Mouse (Mus musculus): ENCODE results near the gene Gucy2c.
A peak's percentile ranks its signal among the peaks of the same experiment; 100 is the strongest.

The Gucy2c gene

GRCm38 (mm10) chr6:136781377-136781986, at the start of gene Gucy2c:
Gene Gucy2c, minus strand, starts transcription at chr6:136781765.
- DNase-seq = no peak

GRCm38 (mm10) chr6:136828681-136829080, 47.1 kb upstream of the Gucy2c start:
- no peak for DNase-seq

DNA sequence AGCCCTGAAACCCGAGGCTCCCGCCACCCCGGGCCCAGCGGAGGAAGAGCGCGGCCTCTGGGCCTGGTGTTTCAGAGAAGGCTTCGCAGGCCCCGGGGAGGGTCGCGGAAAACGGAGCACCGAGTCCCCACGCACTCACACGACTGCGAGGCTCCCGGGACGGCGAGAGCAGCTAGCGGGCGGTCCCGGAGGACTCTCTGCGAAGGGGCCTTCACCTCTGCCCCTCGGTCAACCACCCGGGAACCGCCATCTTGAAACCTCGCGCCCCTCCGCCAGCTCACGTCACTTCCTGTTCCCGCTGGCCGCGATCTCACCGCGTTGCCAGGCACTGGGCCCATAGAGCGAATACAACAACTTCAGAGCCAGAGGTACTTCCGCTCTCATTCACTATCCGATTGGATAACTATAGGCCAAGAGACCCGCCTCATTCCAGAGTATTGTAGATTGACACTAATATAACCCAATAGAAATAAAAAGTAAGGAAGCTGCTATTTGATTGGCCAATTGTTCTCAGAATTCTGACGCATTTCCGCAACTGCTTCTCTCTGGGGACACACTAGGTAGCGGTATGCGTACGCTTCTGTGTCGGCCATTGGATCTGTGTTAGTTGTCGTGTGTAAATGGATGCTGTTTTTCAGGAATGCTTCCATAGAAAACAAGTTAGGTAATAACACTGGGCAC, 46.5 kb upstream of the Gucy2c start, which contains the start of gene Wbp11:
Wbp11 (minus strand) TSS at position 353 of the 681 bp plus-strand sequence.
- DNase-seq = peak; percentile 95

DNA sequence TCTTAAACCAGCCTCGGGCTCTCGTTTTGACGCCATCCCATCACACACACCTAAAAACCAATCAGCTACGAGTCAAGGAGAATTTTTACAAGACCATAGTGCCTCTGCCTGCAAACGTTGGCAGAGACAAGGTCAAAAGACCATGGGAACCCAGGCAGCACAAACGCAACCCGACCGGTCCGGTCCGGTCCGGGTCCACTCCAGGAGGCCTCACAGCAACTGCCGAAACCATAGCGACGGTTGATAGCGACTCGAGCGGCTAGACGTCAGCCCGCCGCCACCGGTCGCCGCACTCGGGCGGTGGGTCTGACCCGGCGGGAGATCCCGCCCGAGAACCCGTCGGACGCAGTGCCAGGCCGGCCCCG, 45.9 kb upstream of the Gucy2c start, which contains the start of gene BC049715:
BC049715 (plus strand) TSS at position 111 of the 365 bp plus-strand sequence.
- DNase-seq = no peak

- no peak for DNase-seq
These were observed 45.6 kb upstream of the Gucy2c start for GRCm38 (mm10) chr6:136827116-136827515.

GRCm38 (mm10) chr6:136824987-136825386, 43.4 kb upstream of the Gucy2c start:
- DNase-seq = no peak

DNA sequence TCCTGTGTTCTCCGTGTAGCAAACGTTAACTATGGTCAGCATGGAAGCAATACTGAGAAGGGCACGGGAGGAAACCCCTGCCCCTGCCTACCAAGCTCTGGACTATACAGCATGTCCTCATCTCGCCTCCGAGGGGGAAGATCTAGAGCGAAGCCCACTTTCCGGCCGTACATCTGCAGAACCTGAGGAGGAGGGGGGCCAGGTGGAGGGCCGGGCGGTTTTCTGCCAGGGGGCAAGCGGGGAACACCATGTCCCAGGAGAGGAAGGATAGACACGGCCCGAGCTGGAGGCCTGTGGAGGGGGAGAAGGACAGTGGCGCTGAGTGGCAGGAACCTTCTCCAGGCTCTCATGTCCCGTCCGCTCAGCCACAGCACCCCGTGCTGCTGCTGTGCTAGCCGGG, 39.5 kb upstream of the Gucy2c start:
- no peak for DNase-seq

DNA sequence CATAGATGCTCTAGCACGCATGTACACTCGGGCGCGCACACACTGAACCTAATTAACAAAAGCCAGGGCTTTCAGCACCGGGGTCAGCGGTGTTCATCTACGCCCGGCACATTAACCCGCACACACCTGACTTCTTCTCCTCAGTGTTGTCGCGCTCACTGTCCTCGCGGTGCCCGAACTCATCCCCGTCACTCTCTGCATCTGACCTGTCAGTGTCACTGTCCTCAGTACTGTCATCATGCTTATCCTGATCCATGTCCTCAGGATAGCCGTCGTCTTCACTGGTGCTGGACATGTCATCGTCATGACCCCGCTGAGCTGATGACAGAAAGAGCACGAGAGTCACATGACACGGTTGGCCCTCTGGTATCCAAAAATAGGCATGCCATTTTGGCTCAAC, 38.8 kb upstream of the Gucy2c start:
- DNase-seq = no peak

- no peak for DNase-seq
These were observed 36.0 kb upstream of the Gucy2c start for GRCm38 (mm10) chr6:136817549-136817948.

- DNase-seq = no peak
These were observed 35.3 kb upstream of the Gucy2c start for GRCm38 (mm10) chr6:136816826-136817225.

DNA sequence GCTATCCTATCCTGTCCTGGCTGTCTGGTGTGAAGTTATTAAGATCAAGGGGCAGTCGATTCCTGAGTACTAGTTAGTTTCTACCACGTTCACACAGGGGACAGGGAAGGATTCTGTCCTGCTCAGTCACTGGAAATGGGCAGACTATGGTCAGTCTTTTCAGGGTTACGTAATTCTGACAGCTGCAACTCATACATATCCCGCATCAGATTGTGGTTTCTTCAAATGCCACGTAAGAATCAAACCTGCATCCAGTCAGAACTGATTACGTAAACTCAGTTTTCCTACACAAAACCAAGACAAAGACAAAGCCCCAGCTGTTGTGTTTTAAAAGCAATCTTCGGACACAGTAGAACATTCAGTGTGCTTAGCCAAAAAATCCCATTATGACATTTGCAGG, 33.8 kb upstream of the Gucy2c start:
- no peak for DNase-seq

DNA sequence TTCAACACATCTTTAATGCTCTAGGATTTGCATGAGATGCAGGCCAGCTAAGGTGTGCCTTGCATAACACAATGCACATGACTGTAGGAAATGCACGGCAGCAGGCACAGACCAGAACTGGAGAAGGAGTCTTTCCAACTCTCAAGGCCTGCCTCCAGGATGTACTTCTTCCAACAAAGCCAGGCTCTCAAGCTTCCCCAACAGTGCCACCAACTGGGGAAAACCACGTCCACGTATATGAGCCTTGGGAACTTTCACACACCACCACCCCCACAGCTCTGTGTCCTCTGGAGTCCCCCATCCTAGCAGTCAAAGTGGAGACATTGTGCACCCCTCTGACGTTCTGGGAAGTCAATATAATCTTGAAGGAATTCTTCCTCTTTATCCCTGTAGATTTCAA, 31.6 kb upstream of the Gucy2c start:
- no peak for DNase-seq

- no peak for DNase-seq
These were observed 29.6 kb upstream of the Gucy2c start for GRCm38 (mm10) chr6:136811196-136811595.

DNA sequence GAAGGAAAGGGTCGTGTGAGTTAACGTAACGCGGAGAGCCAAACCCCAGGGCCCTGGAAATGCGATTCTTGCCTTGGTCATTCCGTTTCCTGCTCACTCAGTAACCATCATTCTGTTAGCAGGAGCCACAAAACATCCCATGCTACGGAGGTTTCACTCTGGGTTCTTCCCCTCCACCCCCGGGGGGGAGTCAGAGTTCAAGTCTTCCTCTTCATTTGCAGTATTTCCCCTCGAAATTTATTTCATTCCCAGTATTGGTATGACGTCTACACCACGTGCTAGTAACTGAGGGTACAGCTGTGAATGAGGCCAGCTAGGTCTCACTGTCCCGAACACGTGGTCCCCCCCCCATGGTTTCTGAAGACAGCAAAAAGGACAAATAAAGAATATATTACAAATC, 28.1 kb upstream of the Gucy2c start:
- DNase-seq = no peak

DNA sequence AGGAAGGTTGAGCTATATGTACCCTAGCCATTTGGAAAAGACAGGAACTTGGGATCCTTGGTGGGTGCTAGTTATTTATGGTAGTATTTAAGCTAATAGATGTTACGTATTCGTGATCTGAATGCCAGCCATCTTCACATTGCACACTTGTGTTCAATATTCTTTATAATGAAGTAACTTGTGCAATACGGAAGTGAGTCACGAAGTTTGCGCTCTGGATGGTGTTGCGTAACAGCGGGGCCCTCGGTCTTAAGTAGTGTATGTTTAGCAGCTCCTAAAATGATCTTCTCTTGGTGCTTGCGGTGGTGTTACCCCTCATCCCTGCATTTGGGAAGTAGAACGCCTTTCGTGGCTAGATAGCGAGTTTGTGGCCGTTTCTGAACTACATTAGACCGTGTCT, 27.5 kb upstream of the Gucy2c start:
- DNase-seq = no peak

- no peak for DNase-seq
These were observed 27.1 kb upstream of the Gucy2c start for GRCm38 (mm10) chr6:136808631-136809046.

- peak; percentile 97 for DNase-seq
These were observed 26.5 kb upstream of the Gucy2c start, which contains the start of gene H2afj for GRCm38 (mm10) chr6:136808014-136808417. Gene H2afj, plus strand, starts transcription at chr6:136808244.

- no peak for DNase-seq
These were observed 25.9 kb upstream of the Gucy2c start for GRCm38 (mm10) chr6:136807395-136808013.

GRCm38 (mm10) chr6:136806819-136807218, 25.3 kb upstream of the Gucy2c start:
- DNase-seq = no peak

- DNase-seq = no peak
These were observed 23.8 kb upstream of the Gucy2c start for GRCm38 (mm10) chr6:136805409-136805775.

DNA sequence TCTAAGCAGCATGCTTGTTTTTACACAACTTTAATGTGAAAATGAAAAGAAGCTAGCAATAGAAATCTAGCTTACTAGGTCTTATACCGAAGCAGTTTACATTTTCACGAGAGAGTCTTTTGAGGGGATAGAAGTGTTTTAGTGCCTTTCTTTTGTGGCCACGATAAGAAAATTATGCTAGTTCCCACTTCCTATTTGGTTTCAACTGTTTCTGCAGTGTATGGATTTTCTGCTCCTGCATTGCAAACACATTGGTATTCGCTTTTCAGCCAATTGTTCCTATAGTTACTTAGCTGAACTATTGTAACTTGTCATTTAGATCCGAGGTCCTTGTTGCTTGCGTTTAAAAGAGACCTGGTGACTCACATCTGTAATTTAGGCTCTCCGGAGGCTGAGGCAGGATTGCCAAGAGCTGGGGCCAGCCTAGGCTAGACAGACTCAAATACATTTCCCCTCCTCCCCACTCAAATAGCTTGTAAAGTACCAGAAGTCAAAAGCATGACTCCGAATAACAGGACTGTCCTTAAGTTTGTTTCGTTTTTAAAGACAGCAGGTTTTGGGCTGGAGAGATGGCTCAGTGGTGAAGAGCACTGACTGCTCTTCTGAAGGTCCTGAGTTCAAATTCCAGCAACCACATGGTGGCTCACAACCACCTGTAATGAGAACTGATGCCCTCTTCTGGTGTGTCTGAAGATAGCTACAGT, 23.3 kb upstream of the Gucy2c start:
- no peak for DNase-seq

- DNase-seq = peak; percentile 95
These were observed 22.4 kb upstream of the Gucy2c start, which contains the start of gene Hist4h4 for GRCm38 (mm10) chr6:136803739-136804633. Gene Hist4h4, minus strand, starts transcription at chr6:136804415.
